Mouse (Mus musculus) bone marrow, adult 2 months (tissue): Measurements from ENCODE around the gene Krtap24-1. TPM values are rescaled to one million over a fixed set of nuclear protein-coding genes. Genes with fewer than 3 reads are reported as not detected.

Source experiments
- H3K27ac ChIP-seq: fragments of 200-500 bp; 2 replicates; pipeline ENCODE4 v1.5.1; 2012; ENCODE audit warnings: low read depth, mild to moderate bottlenecking, control low read depth, inconsistent platforms, low read length; ENCODE audit not compliant: control insufficient read depth, poor library complexity, insufficient read depth
- H3K4me1 ChIP-seq: fragments of 200-500 bp; 2 replicates; pipeline ENCODE4 v1.6.1; 2011; ENCODE audit warnings: low read length; ENCODE audit not compliant: control insufficient read depth, insufficient read depth
- H3K4me3 ChIP-seq: fragments of 200-500 bp; replicated peaks from 2 replicates; pipeline ENCODE3; 2011; ENCODE audit warnings: mild to moderate bottlenecking, low read depth, low read length, control low read depth; ENCODE audit not compliant: control insufficient read depth
- CTCF ChIP-seq: fragments of 200-500 bp; IDR thresholded peaks from 2 replicates; pipeline ENCODE4 v1.5.1; 2011; ENCODE audit warnings: low read length, control low read depth; ENCODE audit not compliant: control insufficient read depth, insufficient read depth
- POLR2A ChIP-seq: fragments of 200-500 bp; IDR thresholded peaks from 2 replicates; pipeline ENCODE4 v1.6.1; 2011; ENCODE audit warnings: low read depth, mild to moderate bottlenecking, control low read depth, low read length, borderline replicate concordance; ENCODE audit not compliant: control insufficient read depth
- WGBS: fragments of 180-500 bp; shearing (Covaris S2); methylation state at CpG from one replicate; pipeline ENCODE4 v1.1.7; 2018; 5-methylcytosine and 5-hydroxymethylcytosine counted together
- polyA plus RNA-seq: library from polyadenylated mRNA; stranded (reverse); fragments of >200 nt; gene quantifications from 2 replicates; pipeline ENCODE4 v1.2.4, GENCODE M21; 2011; ENCODE audit warnings: low replicate concordance; ENCODE audit not compliant: missing spikeins, insufficient read depth, insufficient read length

Gene Krtap24-1
- polyA plus RNA-seq, 1 experiment = not detected

DNA sequence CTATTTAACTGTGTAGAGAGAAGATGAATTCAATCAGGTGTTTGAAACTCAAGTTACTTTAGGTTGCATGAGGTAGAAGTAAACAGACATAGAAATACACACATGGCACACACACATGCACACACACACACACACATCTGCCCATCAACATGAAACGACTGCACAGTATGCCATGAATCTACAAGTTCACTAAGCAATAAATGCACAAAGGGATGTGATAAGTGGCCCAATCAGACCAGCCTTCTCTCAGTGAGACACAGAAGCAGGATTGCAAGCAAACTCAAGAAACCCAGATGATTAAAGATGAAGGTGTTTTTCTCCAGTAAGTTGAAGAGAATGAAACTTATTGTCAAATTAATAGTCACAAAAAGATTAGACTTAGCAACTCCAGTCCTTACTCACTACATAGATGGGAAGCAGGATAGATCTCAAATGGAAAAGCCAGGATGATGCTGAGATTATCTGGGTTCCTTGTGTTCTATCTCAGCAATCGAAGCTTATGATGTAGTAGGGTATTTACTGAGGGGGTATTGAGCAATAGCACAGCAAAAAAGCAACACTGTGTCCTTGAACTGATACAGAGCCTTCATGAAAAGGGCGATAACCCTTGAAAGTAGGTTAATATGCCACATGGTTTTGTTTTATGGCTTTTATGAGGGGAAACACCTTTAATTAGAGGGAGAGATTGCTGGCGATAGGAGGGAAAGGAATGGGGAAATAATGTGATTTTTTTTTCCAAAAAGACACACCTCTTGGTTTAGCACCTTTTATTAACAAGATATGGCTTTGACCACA is 36.0 kb downstream of the Krtap24-1 start:
- no peak overlapping the region for H3K4me3 ChIP-seq

DNA sequence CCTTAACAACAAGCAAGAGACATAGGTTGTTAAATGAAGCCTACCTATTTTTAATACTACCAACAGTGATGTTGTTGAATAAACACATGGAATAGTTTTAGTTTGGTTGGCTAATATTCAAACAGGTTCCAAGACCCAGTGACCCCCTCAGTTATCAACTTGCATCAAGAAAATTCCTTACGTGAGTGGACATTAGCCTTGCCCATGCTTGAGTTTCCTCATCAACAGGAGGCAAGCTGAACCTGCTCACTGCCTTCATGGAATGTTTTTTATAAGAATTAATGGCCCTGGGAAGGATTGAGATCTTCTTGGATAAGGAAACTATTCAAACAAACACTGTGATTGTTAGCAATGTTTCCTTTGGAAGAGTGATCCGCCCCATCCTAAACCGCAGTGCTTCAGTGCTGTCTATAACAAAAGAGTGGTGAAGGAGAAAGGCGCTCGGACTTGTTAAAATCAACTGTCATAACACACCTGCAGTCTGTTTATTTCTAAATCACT is 39.1 kb downstream of the Krtap24-1 start:
- WGBS = 86% methylated on average over 5 of the region's 5 CpGs
- Histone ChIP-seq H3K4me3 (no peak overlapping the region), H3K4me1 (no peaks in the 10 kb centered on the region), H3K27ac (no peak overlapping the region)
- TF ChIP-seq POLR2A (no peak), CTCF (no peak)

More for the DNA sequence above, 36.0 kb downstream of the Krtap24-1 start:
- H3K27ac ChIP-seq = no peak overlapping the region
- no peaks in the 10 kb centered on the region for H3K4me1 ChIP-seq
- TF ChIP-seq CTCF (no peak), POLR2A (no peak)
- 66% methylated on average over 4 of the region's 4 CpGs for WGBS

DNA sequence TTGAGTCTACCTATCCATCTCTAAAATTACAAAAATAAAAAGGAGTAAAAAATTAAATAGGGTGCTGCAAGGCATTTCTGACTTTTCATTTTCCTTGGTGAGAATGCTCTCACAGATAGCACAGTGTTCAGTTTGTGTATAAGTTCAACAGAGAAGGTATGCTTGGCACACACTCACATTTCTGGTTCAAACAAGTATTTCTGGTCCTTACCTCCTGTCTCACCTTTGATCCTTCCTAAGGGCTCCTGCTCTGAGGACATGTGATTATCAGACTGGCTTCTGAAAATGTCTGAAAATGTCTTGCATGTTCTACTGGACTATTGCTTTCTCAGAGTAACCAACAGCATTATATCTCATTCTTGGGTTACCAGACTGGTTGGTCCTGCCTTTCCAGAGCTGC is 41.9 kb downstream of the Krtap24-1 start:
- Histone ChIP-seq H3K27ac (no peak overlapping the region), H3K4me3 (no peak overlapping the region), H3K4me1 (no peaks in the 10 kb centered on the region)
- TF ChIP-seq CTCF (no peak), POLR2A (no peak)

DNA sequence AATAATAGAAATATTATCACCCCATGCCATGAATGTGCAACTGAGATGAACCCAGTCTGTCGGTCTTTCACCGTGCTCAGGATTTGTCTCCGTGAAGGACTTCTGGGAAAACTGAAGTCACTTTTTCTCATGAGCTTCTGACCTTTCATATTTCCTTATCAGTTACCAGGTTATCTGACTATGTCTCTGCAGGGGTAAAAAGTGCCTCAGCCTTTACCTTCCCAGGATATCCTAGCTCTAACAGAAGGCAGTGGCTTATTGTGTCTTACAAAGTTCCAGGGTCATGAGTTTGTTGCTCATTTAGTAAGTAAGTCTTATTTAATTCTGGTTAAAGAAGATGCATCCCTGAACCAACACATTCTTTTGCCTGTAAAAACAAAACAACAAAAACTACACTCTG is 42.3 kb downstream of the Krtap24-1 start:
- Histone ChIP-seq H3K4me3 (no peak overlapping the region), H3K27ac (no peak overlapping the region), H3K4me1 (no peaks in the 10 kb centered on the region)
- 83% methylated on average over 3 of the region's 3 CpGs for WGBS
- TF ChIP-seq POLR2A (no peak), CTCF (no peak)

DNA sequence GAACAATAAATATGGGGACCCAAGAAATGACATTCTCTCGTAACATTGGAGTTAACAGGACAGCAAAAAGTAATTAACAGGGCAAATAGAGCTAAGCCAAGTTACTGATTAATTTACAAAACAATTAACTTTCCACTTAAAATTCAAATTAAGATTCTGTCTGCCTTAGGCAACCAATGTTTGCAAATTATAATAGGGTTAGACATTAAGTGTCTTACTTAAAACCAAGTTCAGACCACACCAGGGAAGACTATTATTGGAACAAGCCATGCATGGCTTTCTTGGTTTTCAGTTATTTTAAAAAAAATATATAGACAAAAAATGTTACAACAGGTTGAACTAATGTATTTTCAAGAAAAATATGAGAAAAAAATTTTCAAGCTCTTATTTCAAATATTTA is 43.0 kb downstream of the Krtap24-1 start:
- TF ChIP-seq CTCF = no peak
- TF ChIP-seq POLR2A = no peak
- Histone ChIP-seq H3K4me1 (no peaks in the 10 kb centered on the region), H3K4me3 (no peak overlapping the region), H3K27ac (no peak overlapping the region)
- 66% methylated on average over 1 of the region's 1 CpGs for WGBS

DNA sequence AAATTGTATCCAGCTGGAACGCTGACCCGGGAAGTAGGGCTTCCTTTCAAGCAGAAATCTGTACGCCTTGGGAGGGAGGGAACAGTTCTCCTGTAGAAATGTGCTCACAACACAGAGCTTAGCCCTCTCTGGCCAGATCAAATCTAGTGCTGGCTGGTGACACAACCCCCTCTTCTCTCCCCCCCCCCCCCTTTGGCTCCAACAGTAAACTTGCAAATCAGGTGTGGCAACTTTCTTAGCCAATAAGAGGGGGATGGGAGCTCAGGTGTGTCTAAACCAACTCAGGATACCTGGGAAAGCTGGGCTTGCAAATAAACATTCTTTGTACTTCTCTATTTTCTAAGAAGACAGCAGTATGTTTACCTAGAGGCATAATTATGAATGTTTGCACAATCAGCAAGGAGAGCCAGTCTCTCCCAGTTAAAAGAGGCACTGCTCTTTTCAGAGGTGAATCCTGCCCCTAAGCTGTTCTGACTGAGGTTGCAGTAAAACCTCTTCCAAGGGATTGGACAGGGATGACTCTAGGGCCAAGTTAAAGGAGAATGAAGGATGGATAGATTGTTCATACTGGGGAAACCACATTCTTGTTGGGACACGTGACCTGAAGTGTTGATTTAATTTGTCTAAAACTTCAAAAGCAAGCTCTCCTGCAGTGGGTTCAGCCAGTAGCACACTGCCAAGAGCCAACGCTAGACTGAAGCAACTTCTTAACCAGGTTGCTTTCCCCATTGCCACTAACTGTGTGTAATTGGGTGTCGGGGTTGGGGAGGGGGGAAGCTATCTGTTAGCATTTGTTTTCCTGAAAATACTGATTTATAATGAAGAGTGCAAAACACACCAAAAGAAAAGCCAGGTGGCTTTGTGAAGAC is 48.8 kb downstream of the Krtap24-1 start, which contains the start of gene Cldn8:
Gene Cldn8 (minus strand): TSS at position 139 of the 869 bp plus-strand sequence.
- WGBS = 69% methylated on average over 6 of the region's 6 CpGs
- no peak for TF ChIP-seq CTCF
- TF ChIP-seq POLR2A = no peak
- Histone ChIP-seq H3K4me1 (no peaks in the 10 kb centered on the region), H3K27ac (no peak within 1 kb of the TSS), H3K4me3 (no peak within 1 kb of the TSS)

DNA sequence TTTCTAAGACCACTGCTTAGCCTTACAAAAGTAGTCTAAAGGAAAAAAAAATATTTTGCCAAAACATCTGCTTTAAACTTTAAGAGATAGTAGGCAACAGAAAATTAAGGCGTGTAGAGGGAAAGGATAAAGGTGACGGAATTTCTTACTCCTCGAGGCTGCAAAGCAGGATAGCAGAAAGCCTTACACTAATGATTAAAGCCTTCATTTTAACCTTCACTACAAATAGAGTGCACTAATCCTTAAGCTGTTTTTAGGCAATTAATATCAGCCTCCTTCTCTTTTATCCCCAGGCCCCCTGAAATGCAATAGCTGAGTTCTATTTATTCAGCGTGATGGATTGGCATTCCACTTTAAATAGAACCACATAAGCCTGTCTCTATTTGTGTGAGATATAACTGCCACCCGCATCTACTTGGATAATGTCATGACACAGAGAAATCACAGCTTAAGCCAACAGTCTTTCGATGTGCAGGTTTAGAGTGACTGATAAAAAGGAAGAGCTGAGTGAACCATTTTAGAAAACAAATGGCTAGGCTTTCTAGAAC is 50.4 kb downstream of the Krtap24-1 start:
- H3K4me3 ChIP-seq = no peak overlapping the region
- TF ChIP-seq CTCF = no peak
- no peaks in the 10 kb centered on the region for H3K4me1 ChIP-seq
- H3K27ac ChIP-seq = no peak overlapping the region
- WGBS = 76% methylated on average over 6 of the region's 6 CpGs

Other genes with a start within 250 kb of the Krtap24-1 start
- gene Cldn17, start 105.3 kb downstream of the Krtap24-1 start, polyA plus RNA-seq = not detected in 2 replicates
- not detected in 2 replicates for gene Cldn8, start 49.1 kb downstream of the Krtap24-1 start, polyA plus RNA-seq
- not detected in 2 replicates for gene 2310079G19Rik, start 15.4 kb upstream of the Krtap24-1 start, polyA plus RNA-seq
- gene Krtap26-1, start 35.5 kb upstream of the Krtap24-1 start, polyA plus RNA-seq = not detected in 2 replicates
- not detected in 2 replicates for gene Krtap27-1, start 59.4 kb upstream of the Krtap24-1 start, polyA plus RNA-seq
- gene 2310061N02Rik, start 95.7 kb upstream of the Krtap24-1 start, polyA plus RNA-seq = not detected in 2 replicates
- not detected in 2 replicates for gene Krtap13-1, start 116.6 kb upstream of the Krtap24-1 start, polyA plus RNA-seq
- not detected in 2 replicates for gene Krtap13, start 139.4 kb upstream of the Krtap24-1 start, polyA plus RNA-seq
- not detected in 2 replicates for gene 2310034C09Rik, start 146.6 kb upstream of the Krtap24-1 start, polyA plus RNA-seq
- not detected in 2 replicates for gene 2310057N15Rik, start 161.9 kb upstream of the Krtap24-1 start, polyA plus RNA-seq
- not detected in 2 replicates for gene Gm5965, start 165.6 kb upstream of the Krtap24-1 start, polyA plus RNA-seq
- not detected in 2 replicates for gene Gm20741, start 199.9 kb upstream of the Krtap24-1 start, polyA plus RNA-seq
- not detected in 2 replicates for gene Krtap15, start 207.9 kb upstream of the Krtap24-1 start, polyA plus RNA-seq
- not detected in 2 replicates for gene Krtap14, start 213.9 kb upstream of the Krtap24-1 start, polyA plus RNA-seq